Mouse (Mus musculus) spleen, adult 12 weeks (tissue): Measurements from ENCODE around the gene Tmem82.

ENCODE experiments used
- DNase-seq: peaks from one replicate; pipeline ENCODE4 v3.0.0; 2022; ENCODE audit warnings: low spot score

Gene Tmem82

DNA sequence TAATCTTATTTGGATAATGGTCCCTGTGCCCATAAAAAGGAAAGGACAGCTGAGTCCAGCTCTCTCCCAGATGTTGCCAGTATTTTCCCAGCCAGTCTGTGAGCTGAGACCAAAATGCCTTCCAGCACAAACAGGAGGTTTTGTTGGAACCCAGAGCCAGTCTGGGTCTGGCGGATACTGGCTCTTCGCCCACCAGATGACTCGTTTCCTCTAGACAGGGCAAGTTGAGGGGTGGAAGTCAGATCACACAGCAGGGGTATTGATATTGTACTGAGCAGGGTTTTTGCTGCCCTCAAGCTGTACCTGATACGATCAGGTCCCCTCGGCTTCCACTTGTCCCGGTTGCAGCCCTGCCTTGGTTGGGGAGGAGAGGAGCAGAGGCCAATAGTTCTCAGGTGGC lies 8.9 kb downstream of the Tmem82 start:
- no peak for DNase-seq

DNA sequence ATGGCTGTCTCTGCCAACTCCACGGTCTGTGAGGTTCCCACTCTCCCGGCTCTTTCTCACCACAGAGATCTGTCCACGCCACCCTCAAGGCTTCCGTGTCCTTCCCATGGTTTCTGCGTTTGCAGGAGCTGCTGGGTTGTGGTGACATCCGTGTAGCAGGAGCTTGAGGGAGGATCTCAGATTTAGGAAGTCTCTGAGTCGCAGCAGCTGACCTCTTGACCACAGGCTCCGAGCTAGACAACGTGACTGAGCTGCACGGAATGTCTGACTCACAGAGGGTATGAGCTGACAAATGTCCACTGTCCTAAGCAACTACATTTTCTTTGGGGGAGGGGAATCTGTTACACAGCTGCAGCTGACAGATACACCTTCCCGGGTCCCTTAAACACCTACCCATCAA lies 12.6 kb downstream of the Tmem82 start, which contains the start of gene Fblim1:
TSS of gene Fblim1 (minus strand) at position 236 of the 400 bp plus-strand sequence.
- DNase-seq, result no peak

DNA sequence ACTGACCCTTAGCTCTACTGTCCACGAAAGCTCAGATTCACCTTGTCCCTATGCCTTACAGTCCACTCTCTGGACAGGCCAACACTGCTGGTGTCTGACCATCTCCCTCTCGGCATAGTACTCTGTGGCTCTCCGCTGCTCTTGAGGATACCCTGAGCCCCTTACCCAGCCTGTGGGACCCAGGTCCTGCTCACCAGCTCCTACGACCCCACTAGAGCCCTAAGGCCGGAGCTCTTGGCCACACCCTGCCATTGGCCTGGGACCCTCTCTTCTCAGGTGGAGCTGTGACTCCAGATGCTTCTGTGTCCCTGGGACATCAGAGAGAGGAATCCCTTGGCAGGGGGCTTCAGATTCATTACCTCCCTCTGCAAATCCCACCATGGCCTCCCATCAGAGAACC lies 13.0 kb downstream of the Tmem82 start:
- no peak for DNase-seq

DNA sequence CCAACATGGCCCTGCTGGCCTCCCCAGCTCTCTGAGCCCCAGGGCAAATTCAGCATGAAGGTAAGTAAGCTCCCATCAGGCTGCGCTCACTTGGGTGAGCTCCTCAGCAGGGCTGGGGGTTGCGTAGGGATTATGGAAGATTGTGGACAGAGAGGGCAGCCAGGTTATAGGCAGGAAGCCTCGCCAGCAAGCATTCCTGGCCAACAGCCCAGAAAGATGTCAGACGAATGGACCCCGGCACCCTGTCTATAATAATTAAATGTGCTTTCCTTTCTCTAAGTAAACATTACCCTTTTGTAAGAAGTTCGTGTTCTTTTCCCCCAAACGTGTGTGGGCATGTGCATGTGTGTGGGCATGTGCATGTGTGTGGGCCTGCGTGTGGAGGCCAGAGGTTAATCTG lies 13.9 kb downstream of the Tmem82 start:
- no peak for DNase-seq

DNA sequence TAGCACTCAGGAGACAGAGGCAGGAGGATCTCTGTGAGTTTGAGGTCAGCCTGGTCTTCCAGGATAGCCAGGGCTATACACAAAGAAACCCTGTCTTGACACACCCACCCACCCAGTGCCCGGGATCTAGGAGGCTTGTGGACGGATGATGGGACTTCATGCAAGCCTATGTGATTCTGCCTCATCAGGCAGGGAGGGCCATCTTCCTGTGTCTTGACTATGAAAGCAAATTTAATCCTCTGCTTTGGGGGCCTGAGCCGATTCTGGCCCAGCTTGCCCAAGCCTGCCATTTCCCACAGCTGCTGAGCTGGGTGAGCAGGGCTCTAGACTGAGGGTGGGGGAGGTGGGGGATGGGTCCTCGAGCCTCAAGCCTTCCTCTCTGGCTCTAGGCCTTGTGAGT lies 14.5 kb downstream of the Tmem82 start:
- DNase-seq, result no peak

DNA sequence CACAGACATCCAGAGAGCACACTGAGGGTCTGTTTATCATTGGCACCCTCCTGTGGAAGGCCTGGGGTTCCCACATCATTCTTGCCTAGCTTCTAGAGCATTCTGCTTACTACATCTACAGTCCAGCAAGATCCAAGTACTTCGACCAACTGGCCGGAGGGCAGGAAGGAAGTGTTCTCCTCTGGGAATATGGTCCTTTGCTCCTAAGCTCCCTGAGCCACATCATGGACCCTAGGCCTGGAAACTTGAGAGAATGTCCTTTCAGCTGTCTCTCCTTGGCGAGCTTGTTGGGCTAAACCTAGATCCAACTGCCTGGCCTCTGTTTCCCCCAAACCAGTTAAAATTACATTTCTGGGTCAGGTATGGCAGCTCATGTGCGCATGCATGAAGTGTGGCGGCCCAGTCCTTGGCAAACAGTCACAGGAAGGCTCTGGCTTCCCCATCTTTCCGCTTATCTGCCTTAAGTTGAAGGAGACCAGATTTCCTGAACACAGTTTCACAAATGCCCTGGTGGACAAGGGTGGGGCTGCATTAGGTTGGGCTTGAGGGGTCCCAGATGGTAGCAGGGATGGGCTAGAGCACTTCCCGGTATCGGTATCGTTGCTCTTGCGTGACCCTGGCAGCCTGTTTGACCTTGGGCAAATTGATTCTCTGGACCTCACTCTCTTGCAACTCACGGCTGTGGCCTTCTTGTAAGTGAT lies 15.8 kb downstream of the Tmem82 start:
- DNase-seq, result no peak

DNA sequence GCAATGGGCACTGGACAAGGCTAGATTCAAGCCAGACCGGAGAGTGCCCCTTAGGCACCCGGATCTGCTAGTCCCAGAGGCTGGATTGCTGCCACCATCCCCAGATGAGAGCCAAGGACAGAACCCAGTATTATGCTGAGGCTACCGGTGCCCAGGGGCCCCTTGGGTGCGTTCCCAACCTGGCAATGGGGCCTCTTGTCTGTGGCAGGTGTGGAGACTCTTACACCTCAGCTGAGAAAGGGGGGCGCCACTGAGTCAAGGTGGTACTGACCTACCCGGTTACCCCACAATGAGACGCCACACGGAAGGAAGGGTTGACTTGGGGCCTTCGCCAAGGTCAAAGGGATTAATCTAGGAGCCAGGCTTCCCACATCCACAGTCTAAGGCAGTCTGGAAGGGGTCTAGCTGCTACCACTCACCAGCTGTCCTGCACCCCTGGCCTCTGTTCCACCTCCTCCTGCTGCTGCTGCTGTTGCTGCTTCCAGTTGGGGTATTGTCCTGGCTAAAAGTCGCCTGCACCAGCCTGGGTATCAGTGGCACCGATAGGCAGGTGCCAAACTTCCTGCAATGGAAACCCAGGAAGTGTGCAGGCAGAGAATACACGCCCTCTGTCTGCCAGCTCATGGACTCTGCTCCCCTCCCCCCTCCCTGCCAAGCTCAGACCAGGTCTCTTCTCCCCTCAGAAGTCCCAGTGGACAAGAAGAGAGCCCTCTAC lies 17.1 kb downstream of the Tmem82 start:
- no peak for DNase-seq

DNA sequence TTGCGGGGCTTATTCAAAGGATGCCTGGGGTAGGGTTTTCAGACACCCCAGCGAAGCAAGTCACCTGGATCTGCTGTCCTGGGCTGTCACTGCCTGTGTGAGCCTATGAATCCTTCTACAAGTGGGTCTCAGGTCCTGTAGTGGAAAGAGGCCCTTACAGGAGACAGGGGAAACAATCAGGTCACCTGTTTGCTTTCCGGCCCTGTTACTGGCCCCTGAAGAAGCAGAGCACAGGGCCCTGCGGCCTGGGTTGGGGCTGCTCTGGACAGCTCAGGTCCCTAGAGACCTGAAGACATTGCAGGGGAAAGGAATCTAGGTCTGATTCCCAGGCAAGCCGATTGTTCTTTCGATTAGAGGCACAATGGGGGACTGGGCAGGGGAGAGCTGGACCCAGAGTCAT lies 18.1 kb downstream of the Tmem82 start:
- DNase-seq, result no peak

DNA sequence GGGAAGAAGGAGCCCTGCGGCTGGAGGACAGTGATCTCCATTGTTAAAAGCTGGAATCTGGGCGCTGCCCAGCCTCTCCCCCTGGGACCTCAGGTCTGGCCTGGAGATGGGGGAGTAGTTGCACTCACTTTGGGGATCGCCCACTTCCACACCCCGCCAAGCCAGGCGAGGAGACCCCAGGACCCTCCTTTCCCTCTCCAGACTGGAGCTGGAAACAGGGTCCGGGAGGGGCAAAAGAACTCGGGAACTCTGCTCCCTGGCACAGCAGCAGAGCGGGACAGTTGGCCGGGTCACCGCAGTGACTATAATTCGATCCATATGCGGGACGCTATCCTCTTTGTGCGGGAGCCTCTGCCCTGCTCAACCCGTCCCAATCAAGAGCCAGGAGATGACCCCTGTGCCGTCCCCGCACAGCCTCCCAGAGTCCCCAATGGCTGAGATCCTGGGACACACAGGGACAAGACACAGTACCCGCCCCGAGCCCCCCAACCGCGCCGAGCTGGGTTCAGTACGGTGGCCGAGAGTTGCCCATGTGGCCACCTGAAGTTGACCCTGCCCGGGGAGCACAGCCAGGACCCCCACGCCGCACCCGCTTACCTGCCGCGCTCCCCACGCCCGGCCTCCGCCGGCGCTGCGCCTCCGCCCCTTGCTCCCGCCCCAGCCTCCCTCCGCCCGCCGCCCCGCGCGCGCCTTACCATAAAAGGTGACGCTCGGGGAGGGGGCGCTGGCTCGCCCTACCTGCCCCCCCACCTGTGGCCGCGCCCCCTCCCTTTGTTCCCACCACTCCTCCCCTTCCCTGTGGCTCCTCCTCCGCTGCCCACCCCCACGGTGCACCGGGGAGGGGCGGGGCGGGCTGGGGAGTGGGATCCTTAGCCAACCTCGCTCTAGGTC lies 18.9 kb downstream of the Tmem82 start:
- DNase-seq, result no peak

DNA sequence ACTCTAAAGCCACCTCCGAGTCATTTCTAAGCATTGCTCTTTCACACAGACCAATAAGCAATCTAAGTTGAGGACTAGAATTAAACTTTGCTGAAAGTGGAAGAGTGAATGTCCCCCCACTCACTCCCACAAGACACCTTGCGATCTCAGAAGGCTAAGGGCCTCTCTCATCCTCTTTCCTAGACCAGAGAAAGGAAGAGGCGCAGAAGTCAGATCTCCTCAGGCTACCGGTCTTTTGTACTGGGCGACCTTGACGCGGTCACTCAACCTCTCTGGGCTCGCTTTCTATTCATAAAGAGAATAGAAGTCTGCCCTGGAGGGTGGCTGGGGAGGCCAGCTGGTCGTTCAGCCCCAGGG lies 19.6 kb downstream of the Tmem82 start:
- DNase-seq, result no peak

DNA sequence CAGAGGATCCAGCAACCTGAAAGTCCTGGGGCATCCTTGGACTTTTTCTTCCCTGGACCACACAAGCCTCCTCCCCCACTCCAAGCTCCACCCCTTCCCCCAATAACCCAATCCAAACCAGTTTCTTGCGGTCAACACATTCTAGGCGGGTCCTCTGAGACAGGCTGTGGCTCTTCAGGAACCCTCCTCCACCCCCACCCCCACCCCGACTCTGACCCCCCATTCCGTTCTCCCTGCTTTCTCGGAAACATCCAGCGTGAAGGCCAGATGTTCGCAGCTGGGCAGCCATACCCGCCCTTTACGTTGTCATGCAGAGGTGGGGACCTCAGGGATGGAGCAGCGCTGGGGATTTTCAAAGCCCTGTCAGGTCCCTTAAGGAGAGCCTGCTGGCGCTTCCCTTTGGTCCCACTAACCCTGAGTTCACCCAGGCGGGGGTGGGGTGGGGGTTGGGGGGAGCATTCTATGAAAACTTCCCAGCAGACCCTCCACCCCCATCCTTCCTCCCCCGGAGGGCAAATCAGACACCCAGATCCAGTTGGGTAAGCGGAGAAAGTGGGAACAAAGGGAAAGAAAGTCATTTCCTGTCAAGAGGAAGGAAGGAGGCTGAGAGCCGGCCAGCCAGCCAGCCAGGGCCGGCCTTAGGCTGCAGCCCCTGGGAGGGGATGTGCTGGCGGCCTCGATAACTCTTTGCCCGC lies 20.1 kb downstream of the Tmem82 start:
- no peak for DNase-seq

DNA sequence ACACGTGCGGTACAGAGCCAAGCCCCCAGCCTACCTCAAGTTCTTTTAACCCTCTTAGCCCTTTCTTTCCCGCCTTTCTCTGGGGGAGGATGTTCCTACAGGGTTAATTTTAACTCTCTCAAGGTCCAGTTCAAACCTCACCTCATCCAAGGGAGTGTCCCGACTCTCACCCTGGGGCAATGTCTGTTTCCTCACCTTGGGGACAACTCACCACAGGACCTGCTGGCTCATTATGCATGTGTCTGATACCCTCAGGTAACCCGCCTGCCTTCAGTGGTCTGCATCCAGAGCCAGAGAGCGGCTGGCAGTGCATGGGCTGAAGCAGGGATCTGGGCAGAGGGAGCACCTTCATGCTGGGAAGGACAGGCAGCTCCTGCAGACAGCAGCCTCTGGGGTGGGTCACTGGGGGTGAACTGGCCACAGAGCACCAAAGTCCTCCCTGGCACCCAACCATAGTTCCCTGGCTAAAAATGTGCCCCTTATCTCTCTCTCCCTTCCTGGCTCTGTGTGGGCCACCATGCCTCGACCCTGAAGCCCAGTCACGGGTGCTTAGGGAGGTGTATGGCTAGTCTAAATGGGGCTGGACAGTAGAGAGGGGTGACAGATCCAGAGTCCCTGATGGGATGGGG lies 21.6 kb downstream of the Tmem82 start:
- no peak for DNase-seq

DNA sequence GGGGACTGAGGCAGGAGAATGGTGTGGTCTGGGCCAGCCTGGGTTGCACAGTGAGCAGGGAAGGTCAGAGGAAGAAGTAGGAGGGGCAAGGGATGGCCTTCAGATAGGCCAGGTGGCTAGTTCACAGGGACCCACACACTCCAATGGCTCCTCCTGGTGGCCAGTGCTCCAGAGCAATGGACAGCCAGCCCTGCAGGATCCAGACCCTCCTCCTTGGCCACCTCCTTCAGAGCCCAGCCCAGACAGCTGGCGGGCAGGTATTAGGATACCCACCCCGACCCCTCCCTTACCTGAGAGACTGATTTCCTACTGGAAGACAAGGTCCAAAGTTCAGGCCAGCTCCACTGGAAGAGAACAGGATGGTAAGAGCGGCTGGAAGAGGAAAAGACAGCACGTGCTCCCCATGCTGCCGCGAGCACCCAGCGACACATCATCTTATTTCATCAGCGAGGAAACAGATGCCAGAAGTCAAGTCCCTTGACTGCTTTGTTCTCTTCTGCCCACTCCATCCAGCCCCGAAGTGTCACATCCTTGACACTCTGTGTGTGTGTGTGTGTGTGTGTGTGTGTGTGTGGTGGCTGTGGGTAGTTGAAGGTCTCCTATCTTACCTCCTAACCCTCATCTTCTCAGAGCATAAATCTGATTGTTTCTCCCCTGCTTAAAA lies 22.7 kb downstream of the Tmem82 start:
- no peak for DNase-seq

DNA sequence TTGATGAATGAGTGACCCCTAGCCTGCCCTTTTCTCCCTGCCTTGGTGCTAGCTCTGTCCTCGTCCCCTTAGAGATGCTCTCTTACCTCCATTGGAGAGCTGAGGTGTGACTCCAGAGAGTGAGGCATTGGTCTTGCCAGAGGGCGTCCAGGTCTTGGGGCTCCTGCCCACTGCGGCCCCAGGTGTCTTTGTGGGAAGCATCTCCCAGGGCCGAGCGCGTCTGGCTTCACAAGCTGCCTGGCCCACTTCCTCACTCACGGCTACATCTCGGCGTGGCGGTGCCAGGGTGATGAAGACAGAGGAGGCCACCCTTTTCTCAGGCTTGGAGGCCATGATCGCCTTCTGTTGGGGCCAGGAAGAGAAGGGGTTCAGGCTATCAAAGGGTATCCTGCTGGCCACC lies 23.3 kb downstream of the Tmem82 start:
- DNase-seq, result no peak

DNA sequence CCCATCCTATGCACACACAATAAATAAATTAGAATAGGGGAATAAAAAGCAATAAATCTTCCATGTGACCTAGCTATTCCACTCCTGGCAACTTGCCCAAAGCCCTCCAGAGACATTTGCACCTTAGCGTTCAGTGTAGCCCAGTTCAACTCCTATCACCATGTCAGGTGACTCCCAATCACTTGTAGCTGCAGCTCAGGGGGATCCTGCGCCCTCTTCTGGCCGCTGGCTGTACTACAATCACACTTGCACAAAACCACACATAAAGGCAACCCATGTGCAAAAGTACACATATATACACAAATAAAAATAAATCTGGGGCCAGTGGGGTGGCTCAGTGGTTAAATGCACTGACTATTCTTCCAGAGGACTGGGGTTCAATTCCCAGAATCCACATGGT lies 26.9 kb downstream of the Tmem82 start:
- peak; percentile 25 for DNase-seq

DNA sequence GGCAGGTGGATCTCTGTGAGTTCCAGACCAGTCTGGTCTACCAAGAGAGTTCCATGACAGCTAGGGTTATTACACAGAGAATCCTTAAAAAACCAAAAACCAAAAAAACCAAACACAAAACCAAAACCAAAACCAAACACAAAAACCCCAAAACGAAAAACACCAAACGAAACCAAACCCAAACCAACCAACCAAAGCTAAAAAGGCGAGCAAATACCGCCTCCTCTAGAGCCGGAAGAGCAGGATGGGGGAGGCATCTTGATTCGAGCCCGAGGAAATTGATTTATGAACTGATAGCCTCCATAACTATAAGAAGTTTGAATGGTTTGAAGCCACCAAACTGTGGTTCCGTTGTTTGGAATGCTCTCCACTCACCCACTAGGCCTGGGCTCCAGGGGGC lies 34.5 kb downstream of the Tmem82 start:
- no peak for DNase-seq

DNA sequence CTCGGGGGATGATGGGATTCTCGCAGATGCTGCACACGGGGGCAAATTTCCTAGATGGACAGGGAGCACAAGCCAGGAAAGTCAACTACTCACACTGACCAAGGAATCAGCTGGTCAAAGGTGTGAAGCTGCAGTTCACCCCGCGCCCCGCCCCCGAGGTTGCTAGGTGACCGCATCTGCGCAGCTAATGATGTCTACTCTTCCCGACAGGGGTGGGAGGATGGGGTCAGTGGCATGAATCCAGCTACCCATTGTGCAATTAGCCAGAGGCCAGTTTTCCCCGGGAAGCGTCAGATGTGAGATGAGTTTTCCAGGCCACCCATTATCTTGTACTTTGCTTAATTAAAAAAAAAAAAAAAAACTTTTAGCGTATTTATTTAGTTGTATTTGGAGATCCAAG lies 37.4 kb downstream of the Tmem82 start:
- DNase-seq, result no peak

DNA sequence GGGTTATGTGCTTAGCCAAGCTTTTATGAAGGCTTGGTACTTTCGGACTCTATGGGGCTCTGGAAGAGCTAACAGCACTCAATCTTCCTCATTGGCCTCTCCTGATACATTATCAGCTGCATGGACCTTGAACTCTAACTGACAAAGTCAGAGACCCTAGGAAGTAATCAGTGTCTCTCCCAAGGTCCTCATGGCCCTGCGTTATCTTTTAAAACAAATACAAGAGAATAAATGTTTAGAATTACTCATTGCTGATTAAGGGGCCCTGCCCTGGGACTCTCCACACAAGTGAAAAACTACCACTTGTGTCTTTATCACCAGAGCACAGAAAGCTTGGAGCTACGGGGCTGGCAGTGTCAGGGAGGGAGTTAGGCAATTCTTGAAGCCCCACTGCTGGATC lies 39.6 kb downstream of the Tmem82 start:
- no peak for DNase-seq

DNA sequence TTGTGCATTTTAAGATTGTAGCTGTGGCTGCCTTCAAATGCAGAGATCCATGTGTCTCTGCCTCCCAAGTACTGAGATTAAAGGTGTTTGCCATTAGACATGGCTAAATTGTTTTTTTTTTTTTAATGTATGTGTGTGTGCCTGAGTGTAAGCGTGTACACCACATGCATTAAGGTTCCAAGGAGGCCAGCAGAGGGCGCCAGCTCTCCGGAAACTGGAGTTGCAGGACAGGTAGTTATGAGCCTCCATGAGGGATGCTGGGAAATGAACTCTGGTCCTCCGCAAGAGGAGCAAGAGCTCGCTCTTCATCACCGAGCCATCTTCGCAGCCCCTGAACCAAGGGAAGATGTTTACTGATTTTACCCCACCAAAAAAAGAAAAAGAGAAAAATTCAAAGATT lies 41.6 kb downstream of the Tmem82 start:
- no peak for DNase-seq

DNA sequence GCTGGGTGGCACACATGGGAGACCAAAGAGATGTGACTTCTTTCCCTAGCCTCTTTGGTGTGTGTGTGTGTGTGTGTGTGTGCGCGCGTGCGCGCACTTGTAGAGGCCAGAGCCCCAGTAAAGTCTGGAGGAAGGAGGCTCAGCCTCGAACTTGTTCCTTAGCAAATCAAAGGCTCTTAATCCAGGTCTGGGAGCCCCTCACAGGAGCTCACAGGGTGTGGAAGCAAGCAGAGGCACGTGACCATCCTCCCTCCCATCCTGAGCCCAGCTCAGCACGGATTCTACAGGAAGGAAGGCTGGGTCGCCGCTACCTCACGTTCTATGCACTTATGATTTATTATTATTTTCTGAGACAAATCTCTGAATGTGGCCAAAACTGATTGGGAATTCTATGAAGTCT lies 42.0 kb downstream of the Tmem82 start:
- no peak for DNase-seq
